Mouse (Mus musculus) spleen, postnatal 0 days (tissue): ENCODE results near the gene Cbs. TPM values are rescaled to one million over a fixed set of nuclear protein-coding genes. Genes with fewer than 3 reads are reported as not detected.

Experiments
- polyA plus RNA-seq: library from polyadenylated mRNA; unstranded; fragments of >200 nt; fragmentation: Nextera tagmentation; extraction: Ambion mirVana; gene quantifications from 2 replicates; pipeline ENCODE4 v1.2.1, GENCODE M21; 2015

The Cbs gene
- polyA plus RNA-seq, result 0.07 and 0.13 TPM in 2 replicates

GRCm38 (mm10) chr17:31636942-31637811 is at the start of gene Cbs:
Cbs (minus strand) TSS chr17:31637238.

GRCm38 (mm10) chr17:31677507-31677906 is 40.5 kb upstream of the Cbs start, which contains the start of gene Cryaa:
Cryaa (plus strand) TSS chr17:31677807.

GRCm38 (mm10) chr17:31658468-31659185 is 21.6 kb upstream of the Cbs start, which contains the start of gene U2af1:
U2af1 (minus strand) TSS chr17:31658892.

GRCm38 (mm10) chr17:31564015-31564857 is 72.8 kb downstream of the Cbs start, which contains the start of gene Pknox1:
Pknox1 (plus strand) TSS chr17:31564734.

Other genes starting within 250 kb of the Cbs start
- gene Wdr4, start 117.3 kb downstream of the Cbs start, polyA plus RNA-seq, result 21.5 and 22.7 TPM in 2 replicates
- 172 and 189 TPM in 2 replicates for gene Ndufv3, start 117.1 kb downstream of the Cbs start, polyA plus RNA-seq
- 16.4 and 17.1 TPM in 2 replicates for gene Pknox1, start 72.5 kb downstream of the Cbs start, polyA plus RNA-seq
- gene U2af1, start 21.7 kb upstream of the Cbs start, polyA plus RNA-seq, result 230 and 231 TPM in 2 replicates
- 0.16 TPM in 1 of 2 replicates, not detected in the other for gene Cryaa, start 40.6 kb upstream of the Cbs start, polyA plus RNA-seq
- gene Sik1, start 218.6 kb upstream of the Cbs start, polyA plus RNA-seq, result 4.8 and 6.5 TPM in 2 replicates